Mouse (Mus musculus): ENCODE data around the gene Zfp677.
"Not testable (repeated sequence)": the region's sequence is repeated elsewhere in the genome, so short reads cannot be mapped to it uniquely, and the experiment has no call there.

The Zfp677 gene

DNA sequence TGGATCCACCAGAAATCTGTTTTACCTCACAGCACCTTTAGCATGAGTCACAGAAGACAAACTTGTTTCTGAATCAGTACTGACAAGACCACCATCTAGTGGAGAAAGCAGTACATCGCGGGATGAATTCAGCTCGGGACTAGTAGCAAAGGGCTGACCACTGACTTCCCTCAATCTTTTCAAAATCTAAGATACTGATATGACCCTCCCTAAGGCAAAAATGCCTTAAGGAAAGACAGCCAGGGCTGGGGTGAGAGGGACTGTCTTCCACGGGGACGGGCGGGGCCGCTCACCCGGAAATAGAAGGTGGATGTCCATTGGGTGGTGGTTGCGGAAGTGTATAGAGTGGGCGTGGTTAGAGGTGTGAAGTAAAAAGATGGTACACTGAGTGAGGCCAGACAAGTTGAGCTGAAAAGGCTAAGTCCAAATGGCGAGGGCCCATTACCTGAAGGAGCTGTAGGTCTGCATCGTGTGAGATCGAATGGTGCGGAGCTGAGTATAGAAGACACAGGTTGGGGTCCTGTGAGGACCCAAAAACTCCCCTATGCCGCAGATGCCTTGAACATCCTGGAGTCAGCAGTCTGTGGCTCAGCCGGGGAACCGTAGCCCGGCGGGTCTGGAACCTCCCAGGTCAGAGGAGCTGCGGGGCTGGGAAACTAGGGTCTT lies at the start of gene Zfp677:
Gene Zfp677, plus strand, starts transcription at position 358 of the 666 bp plus-strand sequence.
- DNase-seq (ENCODE audit: low read depth): peak; percentile 71

GRCm38 (mm10) chr17:21368018-21368417 lies 15.5 kb upstream of the Zfp677 start:
- DNase-seq (ENCODE audit: low read depth): not testable (repeated sequence)

DNA sequence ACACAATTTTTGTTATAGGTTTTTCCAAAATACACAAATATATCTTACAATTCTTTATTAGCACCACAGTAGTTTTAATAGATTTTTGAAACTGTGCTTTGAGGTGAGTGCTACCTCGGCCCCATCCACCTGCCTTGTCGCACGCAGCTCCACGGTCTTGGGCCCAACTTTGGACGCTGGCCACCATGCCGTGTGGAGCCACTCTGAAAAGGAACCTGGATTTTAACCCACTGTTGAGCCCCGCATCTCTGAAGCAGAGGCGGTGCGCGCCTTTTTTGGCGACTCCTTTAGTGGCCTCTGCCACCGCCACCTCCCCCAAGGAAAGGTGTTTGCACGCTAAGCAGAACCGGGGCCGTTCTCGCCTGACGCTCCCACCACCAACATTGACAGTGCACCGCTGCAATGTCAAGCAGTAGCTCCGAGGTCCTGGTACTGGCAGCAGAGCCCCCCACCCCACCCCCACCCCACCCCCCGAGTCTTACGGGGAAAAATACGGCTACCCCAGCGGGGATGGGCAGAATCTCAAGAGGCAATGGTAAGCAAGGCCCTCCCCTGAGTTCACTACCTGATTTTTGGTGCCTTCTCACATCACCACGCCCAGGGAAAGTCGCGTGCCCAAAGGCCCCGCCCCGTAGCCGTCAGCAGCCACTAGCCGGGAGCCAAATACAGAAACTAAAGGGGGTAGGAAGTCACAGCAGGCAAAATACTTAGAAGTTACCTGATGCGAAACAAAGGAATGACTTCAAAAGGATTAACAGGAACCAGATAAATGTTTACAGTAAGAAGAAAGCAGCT lies 13.4 kb upstream of the Zfp677 start:
- DNase-seq (ENCODE audit: low read depth): peak; percentile 49

DNA sequence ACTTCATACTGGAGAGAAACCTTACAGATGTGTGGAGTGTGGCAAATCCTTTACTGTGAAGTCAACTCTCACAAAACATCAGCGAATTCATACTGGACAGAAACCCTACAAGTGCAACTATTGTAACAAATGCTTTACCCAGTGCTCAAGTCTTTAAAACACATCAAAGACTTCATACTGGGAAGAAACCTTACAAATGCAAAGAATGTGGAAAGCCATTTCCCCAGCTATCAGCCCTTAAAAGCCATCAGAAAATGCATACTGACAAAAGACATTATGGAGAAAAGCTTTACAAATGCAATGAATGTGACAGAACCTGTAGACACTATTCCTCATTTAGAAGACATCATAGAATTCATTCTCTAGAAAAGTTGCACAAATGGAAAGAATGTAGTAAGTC lies 8.2 kb upstream of the Zfp677 start:
- DNase-seq (ENCODE audit: low read depth): no peak

DNA sequence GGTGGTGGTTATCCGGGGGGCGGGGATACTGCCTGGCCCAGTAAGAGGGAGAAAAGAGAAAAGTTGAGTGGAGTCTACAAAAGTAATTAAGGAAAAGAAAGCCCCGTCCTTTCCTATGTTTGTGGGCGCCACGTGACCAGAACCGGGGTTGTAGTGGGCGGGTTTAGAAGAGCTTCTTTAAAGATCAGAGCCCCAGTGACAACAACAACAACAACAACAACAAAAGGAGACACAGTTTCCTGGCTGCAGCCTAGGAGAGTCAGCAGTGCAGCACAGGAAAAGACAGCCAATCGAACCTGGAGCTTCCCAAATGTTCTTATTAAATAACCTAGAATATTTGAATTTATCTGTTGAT lies 486 bp downstream of the Zfp677 start:
- DNase-seq (ENCODE audit: low read depth): no peak

GRCm38 (mm10) chr17:21422664-21423599 lies 39.4 kb downstream of the Zfp677 start, which contains the start of gene Zfp54:
Gene Zfp54 (plus strand): TSS chr17:21423227.
- DNase-seq (ENCODE audit: low read depth): peak; percentile 78

DNA sequence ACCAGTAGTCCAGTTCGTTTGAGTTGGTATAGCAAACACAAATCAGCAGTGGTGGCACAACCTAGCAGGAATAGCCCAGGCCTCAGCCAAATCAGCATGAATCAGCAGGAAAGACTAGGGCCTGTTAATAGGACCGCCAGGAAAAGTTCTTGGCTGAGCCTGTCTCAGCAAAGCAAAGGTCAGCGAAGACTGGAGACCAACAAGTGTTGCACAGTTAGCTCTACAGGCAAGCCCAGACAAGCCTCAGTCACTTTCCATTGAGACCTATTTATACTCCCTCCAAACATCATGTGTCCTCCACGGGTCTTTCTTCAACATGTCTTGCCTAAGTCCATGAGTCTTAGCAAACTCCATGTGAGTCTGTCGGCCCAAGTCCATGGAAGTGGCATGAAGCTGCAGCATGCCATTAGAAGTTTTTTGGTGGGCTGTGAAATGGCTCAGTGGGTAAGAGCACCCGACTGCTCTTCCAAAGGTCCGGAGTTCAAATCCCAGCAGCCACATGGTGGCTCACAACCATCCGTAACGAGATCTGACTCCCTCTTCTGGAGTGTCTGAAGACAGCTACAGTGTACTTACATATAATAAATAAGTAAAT lies 55.4 kb downstream of the Zfp677 start:
- not testable (repeated sequence) for DNase-seq (ENCODE audit: low read depth)
